Mouse (Mus musculus): Measurements from ENCODE around the gene Cd59b. TPM values are rescaled to one million over a fixed set of nuclear protein-coding genes. Genes with fewer than 3 reads are reported as not detected.

Gene Cd59b
- polyA plus RNA-seq, 1 experiment from 2014 or later, result 12.3 TPM

DNA sequence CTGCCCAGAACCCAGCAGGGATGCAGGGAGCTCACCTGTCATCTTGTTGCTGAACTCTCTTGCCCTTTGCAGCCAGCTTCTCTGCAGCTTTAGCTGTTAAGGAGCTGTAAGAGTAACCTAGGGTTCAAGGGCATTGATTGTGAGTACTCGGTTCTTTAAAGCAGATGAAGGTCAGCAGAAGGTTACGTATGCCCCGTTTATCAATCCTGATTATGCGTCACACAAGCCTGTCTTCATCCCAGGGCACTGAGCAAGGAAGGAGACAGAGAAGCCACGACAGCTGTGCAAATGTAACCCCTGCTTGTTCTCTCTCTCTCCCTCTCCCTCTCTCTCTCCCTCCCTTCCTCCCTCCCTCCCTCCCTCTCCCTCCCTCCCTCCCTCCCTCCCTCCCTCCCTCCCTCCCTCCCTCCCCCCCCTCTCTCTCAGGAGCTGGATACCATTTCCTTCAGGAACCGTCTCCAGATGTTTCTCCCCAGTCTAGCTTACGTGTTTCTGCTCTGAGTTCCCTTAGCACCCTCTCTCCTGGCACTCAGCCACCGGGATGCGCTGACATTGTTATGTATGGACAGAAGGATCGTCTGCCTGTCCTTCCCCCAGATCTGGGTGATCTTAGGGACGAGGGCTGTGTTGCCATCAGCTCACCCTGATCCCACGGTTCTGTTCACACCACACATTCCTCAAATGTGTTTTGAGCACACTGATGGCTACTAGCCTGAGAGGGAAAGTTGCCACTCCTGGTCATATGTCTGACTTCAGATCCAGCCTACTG, 63.6 kb downstream of the Cd59b start:
- CTCF ChIA-PET, result interaction anchor here (0.7 to 1.6 kb wide), 2 partner anchors 10 to 292 kb away, joined by 3 to 6 read pairs; no protein-coding TSS in a partner anchor
- in situ Hi-C loops (cut with MboI; ENCODE audit: low pct_unique_long_range_greater_than_20kb), result loop anchor here (10.0 kb wide), 1 partner anchor 282 kb away; the partner anchor contains the start of gene D430041D05Rik
- DNase-seq (ENCODE audit: low read depth, low spot score), result no peak
- TF ChIP-seq CTCF (IDR thresholded peaks at IDR 0.05), result no peak
- no peak for ATAC-seq
- peaks cover 4% of the 10 kb centered on the region for H3K27me3 ChIP-seq
- POLR2A ChIA-PET, result no interaction called here

DNA sequence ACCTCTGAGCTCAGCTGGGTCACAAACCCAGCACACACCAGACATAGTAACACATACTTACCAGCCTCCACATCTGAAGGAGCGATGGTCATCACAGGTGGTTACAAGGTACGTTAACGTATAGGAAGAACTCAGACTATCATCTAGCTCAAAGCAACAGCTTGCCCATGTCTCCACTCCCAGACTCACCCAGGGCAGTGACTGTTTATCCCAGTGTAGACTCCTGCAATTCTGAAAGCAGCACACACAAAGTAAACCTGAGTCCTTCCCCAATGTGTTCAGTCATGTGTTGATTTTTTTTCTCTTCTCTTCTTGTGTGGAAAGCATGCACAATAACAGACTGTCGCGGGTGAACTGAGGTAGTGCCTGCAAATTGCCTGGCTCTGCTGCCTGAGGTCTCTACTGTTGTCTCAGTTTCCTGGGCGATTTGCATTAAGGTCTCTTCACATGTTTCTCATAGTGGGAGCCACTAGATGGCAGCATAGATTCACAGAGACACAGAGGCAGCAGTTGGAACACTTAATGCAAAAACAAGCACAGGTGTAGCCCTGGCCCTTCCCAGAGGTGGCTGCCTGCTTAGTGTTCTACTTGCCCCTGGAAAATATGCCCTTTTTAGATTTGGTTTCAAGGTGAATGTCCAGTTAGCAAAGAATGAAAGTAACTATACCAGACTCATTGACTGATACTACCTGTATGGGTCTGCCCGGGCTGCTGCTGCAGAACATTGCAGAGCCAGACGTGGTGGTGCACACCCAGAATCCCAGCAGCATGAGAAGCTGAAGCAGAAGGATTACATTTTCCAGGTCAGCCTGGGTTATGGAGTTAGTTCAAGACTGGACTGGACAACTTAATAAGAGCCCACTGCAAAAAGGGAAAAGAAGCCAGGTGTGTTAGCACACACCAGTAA, 64.8 kb downstream of the Cd59b start:
- peaks cover 4% of the 10 kb centered on the region for H3K27me3 ChIP-seq
- ATAC-seq (peak; percentile 52), DNase-seq (ENCODE audit: low read depth, low spot score) (peak; percentile 28)
- ChIA-PET CTCF (interaction anchor here (0.6 to 1.6 kb wide), 3 partner anchors 11 to 291 kb away, joined by 3 to 6 read pairs (median 3); no protein-coding TSS in a partner anchor), POLR2A (no interaction called here)
- peak; percentile 93 for TF ChIP-seq CTCF (IDR thresholded peaks at IDR 0.05)
- in situ Hi-C loops (cut with MboI; ENCODE audit: low pct_unique_long_range_greater_than_20kb), result loop anchor here (5.0 to 10.0 kb wide), 2 partner anchors 280 to 453 kb away; partner anchors contain the start of gene D430041D05Rik

DNA sequence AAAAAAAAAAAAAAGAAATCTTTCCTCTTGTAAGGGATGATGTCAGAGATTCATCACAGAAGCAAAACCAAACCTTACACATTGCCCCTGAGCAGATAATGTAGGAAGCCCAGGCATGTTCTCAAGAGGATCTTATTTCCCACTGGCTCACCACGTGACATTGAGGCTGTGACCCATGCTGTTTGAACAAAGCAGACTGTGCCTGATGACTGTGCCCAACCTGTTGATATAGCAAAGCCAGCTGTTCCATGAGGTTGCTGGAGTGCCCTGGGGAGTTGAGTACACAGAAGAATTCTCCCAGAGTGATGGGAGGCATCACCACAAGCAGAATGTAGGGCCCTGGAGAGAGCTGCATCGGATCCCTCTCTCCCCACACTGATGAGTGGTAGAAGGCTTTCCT, 66.3 kb downstream of the Cd59b start:
- no peak for TF ChIP-seq CTCF (IDR thresholded peaks at IDR 0.05)
- H3K27me3 ChIP-seq, result peaks cover 4% of the 10 kb centered on the region
- no peak for ATAC-seq
- ChIA-PET POLR2A (no interaction called here), CTCF (no interaction called here)
- in situ Hi-C loops (cut with MboI; ENCODE audit: low pct_unique_long_range_greater_than_20kb), result loop anchor here (5.0 to 10.0 kb wide), 2 partner anchors 279 to 451 kb away; partner anchors contain the start of gene D430041D05Rik
- DNase-seq (ENCODE audit: low read depth, low spot score), result no peak

Other genes with a start within 250 kb of the Cd59b start
- gene Lmo2, start 111.9 kb upstream of the Cd59b start, polyA plus RNA-seq (2021), result 0.63 TPM
- gene Fbxo3, start 42.1 kb upstream of the Cd59b start, polyA plus RNA-seq (2021), result 40.4 TPM
- gene 4931422A03Rik, start 41.5 kb upstream of the Cd59b start, polyA plus RNA-seq (2021), result 1.6 TPM
- gene Gm10912, start 4.0 kb upstream of the Cd59b start, polyA plus RNA-seq (2021), result not detected
- gene Gm10799, start 1.3 kb upstream of the Cd59b start, polyA plus RNA-seq (2021), result not detected
- gene Cd59a, start 26.0 kb downstream of the Cd59b start, polyA plus RNA-seq (2021), result 89.8 TPM
- not detected for gene A930018P22Rik, start 52.9 kb downstream of the Cd59b start, polyA plus RNA-seq (2021)

Measured in Patski (cell line).